Mouse (Mus musculus): ENCODE data around the gene Tmem223. TPM values are rescaled to one million over a fixed set of nuclear protein-coding genes. Genes with fewer than 3 reads are reported as not detected.

Tmem223 gene
- polyA plus RNA-seq, 2 experiments from 2014 or later: 117 to 124 TPM

DNA sequence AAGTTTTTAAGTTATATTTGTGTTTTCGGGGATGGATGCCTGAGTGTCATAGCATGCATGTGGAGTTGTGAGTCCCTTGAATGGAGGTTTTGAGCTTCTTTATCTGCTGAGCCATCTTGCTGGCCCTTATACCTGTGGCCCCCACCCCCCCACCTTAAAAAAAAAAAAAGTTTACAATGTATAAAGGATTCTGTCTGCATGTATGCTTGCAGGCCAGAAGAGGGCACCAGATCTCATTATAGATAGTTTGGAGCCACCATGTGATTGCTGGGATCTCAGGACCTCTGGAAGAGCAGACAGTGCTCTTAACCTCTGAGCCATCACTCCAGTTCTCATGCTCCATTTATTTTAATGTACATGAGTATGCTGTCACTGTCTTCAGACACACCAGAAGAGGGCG, 23.4 kb upstream of the Tmem223 start:
- no peak for ATAC-seq

DNA sequence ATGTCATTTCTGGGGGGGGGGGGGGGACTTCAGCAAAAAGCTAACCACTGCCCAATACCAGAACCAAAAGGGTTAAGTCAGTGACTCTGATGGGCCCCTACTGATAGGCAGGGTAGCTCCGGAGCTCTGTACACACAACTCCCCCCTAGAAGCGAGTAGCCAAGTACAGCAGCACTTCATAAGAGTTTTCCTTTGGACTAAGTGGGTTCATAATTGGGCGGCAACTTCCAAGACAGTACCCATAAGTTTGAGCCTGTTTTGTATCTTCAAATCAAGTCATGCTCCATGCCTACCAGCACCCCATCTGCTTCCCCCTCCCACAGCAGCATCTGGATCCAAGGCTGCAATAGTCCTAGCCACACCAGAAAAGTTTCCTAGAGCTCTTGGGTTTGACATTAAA, 15.1 kb upstream of the Tmem223 start:
- no peak for ATAC-seq

DNA sequence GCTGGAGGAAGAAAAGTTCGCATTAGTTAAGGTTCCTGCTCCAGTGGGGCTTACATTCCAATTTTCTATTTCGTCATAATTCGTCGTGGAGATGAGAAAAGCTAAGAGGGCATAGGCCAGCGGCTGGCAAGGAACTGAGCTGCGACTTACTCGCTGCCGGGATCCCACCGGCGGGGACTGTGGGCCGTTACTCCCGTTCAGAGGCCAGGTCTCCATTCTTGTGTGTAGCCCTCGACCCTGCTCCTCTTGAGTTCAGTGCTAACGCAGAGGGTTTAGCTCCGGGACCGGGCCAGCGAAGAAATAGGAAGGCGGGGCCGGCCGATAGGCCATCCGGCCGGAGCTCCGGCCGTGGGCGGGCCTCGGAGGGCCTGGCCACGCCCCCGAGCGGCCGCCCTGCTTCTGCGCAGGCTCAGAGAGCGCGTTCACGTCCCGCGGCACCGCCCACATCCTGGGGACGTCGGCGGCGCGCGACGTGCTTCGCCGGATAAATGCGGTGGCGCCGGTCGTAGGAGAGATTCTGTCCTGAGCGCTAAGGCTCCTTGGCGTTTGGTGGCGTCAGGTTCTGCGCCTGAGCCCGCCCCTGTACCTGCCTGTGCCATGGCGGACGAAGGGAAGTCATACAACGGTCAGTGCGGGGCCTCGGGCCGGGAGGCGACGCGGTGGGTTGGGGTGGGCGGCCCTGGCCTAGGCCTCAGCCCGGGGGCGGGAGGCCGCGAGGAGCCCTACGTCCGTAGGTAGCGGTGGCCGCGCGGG, 14.0 kb upstream of the Tmem223 start, which contains the start of gene Nxf1:
Nxf1 (plus strand) TSS at position 439 of the 753 bp plus-strand sequence.
- ATAC-seq: peak; percentile 90

DNA sequence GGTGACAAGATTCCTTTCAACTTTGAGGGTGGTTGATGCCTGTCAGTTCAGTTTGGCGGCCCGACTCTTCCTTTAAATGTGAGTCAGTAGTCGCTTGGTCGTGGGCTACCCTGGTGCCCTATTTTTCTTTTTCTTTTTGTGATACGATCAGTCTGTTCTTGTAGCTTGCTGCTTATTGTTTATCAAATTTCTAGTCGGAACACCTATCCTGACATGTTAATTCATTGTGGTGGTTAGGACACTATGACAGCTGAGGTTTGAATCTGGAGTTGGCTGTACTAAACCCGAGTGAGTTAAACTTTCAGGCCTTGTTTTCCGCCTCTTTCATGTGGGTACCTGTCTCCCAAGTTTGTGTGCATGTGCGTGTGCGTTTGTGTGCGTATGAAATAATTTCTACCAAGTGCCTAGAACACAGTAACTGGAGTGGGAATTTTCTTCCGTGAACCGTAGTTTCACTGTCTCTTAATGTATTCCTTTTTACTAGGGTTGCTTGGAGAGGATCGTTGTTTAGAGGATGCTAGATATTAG, 13.3 kb upstream of the Tmem223 start:
- peak; percentile 27 for ATAC-seq

DNA sequence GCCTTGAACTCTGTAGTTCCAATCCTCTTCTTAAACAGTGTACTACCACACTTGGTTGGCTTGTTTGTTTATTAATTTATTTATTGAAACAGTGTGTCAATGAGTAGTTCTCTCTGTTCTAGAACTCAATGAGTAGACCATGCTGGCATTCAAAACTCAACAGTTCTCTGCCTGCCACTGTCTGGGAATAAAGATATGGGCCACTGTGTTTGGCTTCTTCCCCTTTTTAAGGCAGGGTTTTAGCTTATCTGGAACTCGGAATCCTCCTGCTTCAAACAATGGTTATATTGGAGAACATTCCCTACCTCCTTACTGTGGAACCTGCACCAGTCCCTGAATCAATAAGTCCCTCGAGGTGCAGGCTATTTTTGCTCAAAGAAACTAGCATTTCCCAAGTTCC, 11.9 kb upstream of the Tmem223 start:
- ATAC-seq: no peak

DNA sequence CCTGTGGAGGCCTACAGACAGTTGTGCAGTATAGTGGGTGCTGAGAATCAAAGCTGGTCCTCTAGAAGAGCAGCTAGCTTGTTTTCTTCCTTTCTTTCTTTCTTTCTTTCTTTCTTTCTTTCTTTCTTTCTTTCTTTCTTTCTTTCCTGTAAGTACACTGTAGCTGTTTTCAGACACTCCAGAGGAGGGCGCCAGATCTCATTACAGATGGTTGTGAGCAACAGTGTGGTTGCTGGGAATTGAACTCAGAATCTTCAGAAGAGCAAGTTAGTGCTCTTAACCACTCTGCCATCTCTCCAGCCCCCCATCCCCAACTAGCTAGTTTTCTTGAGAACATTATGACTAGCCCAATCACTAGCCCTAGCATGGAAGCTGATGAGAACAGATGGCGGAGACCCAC, 10.0 kb upstream of the Tmem223 start:
- no peak for ATAC-seq

DNA sequence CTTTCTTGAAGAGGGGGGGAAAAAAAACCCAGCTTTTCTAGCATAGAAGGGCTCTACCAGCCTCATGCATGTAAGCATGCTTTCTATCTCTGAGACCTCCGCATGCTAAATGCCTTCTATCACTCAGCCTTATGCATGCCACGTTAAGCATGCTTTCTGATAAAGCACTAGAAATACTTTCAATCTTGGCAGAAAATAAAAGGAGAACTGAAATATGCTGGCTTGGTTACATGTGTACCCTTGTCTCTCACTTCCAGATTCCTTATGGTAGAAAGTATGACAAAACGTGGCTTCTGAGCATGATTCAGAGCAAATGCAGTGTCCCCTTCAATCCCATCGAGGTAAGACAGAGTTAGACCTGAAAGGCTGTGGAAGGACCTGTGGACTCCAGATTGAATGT, 7.5 kb upstream of the Tmem223 start:
- ATAC-seq: no peak

DNA sequence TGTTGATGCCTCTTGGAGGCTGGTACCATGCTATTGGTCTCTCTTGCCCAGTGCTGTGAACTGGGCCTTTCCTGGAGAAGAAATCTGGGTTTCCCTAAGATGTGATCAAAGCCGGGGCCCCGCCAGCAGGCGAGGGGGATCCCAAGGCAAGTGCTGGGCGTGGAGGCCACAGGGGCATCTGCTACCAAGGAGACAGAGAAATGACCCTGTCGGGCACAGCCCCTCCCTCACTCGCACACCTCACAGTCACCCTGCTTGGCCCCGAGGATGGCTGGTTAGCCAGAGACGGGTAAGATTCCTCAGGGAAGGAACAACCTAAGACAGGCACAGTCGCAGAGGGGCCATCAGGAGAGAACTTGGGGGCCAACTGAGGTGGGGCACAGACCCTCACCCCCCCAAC, 5.2 kb upstream of the Tmem223 start:
- ATAC-seq: no peak

DNA sequence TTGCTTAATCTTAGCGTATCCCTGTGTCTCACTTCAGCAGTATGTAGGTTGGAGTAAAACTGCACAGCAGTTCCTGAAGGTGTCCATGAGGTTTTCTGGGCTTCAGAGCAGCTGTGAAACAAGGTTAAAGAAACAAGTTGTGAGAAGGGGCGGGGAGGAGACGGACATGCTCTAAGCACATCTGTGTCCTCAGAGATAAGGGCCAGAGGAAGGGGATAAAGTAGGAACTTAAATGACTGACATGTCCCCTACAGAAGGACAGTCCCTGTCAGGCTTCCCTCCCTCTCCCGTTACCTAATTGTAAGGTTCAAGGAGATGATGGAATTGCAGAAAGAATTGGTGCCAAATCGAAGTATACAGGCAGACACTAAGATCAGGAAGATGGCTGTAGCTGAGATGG, 2.2 kb downstream of the Tmem223 start:
- ATAC-seq: no peak

DNA sequence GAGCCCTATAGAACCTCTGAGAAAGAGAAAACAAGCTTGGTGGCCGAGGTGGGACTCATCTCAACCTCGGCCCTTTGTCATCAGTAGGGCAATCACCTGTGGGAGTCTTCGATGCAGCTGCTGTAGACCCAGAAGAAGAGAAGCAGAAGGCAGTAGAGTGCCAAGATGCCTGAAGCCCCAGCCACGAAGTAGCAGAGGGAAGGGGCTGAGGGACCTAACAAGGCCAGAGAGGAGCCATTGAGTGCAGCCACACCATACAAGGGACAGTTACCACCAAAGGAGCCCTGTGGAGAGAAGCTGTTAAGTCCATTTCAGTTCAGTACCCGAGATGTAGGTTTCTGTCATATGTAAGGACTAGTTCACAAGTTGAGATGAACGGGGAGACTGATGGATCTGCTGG, 2.6 kb downstream of the Tmem223 start:
- ATAC-seq: no peak

DNA sequence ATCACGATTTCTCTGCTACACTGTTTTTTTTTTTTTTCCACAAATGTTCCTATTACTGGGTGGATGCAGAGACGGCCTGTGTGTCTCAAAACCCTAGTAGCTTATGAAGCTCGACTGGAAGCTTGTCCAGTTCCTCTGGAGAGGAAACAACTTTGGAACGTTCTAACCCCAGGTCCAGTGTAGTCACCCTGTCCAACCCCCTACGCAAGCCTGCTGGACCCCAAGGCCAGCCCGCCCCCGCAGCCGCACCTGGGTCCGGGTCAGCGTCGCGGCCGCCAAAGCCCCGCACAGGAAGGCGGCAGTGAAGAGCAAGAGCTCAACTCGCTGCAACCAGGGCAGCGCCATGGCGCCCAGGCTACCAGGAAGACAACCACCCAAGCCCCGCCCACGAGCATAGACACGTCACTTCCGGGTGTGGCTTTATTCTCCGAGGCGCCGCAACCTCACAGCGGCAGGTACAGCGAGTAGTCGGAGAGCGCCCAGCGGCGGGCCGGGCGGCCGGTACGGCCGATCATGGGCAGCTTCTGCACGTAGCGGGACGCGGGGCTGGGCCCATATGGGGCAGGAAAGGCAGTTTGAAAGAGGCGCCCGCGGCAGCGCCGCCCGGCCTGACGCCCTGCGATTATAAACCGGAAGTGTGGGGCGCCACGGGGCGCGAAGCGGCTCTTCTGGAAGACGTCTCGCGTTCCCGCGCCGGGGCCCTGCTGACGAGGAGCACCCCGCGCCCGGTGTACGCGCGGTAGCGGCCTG, 3.5 kb downstream of the Tmem223 start, which contains the start of gene Tmem179b:
Tmem179b (minus strand) TSS at position 382 of the 750 bp plus-strand sequence.
- ATAC-seq: peak; percentile 86

DNA sequence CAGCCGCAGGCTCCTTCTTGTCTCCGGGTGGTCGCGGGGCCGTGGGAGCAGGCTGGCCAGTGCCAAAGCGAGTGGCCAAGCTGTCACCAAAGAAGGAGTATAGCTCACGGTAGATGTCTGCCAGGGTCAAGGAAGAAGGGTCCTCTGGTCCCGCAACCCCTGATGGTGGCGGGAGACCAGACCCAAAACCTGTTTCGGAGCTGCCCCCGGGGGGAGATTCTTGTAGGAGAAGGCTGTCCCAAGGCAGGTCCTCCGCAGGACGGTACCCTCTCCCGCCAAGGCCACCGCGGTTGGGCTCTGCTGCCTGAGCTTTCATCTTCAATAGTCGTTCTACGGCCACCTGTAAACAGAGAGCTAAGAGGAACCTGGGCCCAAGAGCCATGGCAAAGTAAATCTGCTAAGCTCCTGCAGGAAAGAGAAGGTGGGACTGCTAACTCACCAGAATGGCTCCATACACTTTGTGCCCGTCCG, 4.2 kb downstream of the Tmem223 start:
- no peak for ATAC-seq

DNA sequence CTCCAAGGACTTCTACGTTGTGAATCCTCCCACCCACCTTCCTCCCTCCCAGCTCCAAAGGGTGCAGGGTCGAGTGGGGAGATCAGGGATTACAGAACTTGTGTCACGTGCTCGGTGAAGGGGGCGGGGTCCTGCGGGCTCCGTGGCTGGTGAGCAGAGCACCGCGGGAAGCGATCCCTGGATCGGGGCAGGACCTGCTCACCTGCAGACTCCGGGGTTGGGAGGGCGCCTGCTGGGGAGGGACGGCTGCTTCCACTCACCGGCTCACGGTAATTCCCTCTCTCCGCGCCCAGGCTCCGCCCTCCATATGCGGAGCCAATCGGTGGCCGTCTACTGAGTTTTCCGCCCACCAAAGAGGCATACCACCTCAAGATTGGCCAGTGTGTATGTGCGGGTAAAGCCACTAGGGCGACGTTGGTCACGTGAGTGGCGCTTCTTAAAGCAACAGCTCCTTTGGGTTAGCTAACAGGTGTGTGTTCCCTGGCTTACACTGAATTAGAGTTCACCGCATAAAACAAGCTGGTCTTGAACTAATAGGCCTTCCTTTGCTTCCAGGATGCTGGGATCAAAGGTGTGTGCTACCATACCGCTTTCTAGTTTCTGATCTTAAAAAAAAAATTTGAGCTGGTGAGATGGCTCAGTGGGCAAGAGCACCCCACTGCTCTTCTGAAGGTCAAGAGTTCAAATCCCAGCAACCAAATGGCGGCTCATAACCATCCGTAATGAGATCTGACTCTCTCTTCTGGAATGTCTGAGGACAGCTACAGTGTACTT, 15.4 kb downstream of the Tmem223 start, which contains the start of gene Taf6l:
Taf6l (minus strand) TSS at position 410 of the 774 bp plus-strand sequence.
- peak; percentile 100 for ATAC-seq

DNA sequence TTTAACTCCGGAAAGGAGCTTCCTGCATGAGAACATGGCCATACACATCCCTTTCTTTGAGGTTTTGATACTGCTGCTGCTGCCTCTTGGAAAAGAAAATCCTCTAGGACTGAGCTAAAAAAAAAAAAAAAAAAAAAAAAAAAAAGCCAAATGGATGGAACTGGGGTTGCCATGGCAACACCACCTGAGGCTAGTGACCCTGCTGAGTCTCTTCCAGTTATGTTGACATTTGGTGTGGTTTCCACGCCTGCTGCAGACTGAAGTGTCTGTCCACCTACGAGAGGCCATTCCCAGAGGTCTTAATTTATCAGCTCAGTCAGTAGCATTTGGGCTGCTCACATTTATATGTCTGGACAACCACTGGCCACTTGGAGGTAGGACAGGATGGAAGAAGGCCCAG, 17.7 kb downstream of the Tmem223 start:
- no peak for ATAC-seq

DNA sequence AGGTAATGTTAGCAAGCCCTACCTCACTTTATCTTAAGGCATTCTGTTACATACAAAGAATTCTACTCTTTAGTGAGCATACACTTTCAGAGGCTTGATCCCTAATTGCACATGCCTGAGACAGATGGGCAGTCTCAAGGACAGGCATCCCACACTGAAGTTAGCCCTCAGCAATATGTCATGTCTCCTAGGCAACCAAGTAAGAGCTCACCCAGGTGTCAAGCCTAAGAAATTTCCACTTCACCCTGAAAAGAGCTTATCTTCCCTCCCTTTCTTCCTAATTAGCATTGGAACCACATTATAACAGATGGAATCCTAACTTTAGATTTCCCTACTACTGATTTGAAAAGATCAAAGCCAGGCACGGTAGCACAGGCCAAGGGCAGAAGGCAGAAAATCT, 18.4 kb downstream of the Tmem223 start:
- no peak for ATAC-seq

DNA sequence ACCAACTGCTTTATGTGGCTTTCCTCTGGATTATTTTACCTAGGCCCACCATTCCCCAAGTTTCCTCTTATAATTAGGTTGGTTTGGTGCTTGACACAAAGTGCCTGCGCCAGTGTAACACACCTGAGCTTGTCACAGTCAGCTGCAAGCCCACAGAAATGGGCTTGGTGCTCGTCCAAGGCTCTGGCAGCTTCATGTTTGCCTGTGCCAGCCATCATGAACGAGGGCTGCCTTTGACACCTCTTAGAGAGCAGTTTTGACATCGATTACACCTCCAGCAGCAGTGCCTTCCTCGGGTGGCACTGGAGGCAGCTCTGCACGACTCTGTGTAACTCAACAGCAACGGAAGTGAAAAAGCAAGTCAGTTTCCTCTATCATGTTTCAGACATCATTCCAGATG, 19.4 kb downstream of the Tmem223 start:
- no peak for ATAC-seq

DNA sequence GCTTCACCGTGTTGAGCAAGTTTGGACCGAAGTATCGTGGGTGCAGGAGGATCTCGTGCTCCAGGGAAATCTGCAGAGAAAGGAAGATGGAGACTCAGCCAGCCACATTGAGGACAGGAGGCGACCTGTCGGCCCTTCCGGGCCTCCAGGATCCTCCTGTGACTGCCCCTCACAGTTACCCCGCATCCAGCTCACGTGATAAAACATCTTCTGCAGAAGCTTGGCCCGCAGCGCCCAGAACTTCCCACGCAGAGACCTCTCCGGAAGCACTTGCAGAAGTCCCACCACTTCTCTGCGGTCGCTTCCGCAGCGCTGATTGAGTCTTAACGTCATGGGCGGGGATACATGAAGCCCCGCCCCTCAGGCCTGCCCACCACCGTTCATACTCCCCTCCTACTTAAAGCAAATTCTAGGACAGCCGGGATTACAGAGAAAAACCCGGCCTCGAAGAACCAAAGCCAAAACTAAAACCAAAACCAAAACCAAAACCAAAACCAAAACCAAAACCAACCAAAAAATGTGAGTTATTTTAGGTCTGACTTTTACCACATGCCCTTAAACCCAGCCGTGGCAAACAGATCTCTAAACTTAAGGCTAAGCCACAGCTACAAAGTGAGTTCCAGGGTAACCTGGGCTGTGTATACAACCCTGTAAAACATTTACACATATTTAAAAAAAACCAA, 27.6 kb downstream of the Tmem223 start, which contains the start of gene Polr2g:
Polr2g (minus strand) TSS at position 314 of the 683 bp plus-strand sequence.
- peak; percentile 68 for ATAC-seq

DNA sequence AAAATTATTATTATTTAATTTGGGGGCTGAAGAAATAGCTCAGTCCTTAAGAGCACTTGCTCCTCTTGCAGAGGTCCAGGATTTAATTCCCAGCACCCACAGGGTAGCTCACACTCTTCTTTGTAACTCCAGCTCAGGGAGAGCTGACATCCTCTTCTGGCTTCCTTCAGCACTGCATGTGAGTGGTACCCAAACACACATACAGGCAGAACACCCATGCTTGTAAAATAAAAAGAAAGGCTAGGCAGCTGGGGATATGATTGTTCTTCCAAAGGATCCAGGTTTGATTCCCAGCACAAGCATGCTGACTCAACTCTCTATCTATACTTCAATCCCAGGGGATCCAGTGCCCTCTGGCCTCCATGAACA, 28.1 kb downstream of the Tmem223 start:
- ATAC-seq: no peak

DNA sequence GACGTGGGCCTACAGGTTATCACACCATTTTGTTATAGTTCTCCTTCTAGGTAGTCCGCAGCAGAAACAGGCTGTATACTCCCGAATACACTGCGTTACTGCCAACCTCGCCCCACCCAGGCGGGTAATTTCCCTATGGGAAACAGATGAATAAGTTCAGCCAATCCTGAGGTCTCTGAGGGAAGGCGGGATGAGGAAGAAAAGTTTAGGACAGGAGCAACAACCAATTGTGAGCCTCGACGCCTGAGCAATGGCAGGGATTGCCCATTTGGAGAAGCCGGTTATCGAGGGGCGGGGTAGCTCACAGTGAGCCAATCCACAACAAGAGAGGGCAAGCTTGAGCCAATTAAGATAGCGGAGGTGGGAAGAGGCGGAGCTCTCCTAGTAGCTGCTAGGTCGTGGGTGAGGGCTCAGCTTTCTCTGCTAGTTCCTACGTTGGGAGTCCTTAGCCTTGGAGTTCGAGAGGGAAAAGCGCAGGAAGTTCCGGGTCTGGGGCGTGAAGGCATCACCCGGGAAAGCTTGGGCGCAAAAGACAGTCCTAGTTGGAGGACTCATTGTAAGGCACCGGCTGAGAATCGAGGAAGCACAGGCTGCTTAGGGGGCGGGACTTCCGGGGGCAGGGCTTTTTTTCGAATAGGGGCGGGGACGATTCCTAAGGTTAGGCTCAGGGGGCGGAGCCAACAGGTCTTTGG, 31.5 kb downstream of the Tmem223 start, which contains the start of gene Zbtb3:
Zbtb3 (plus strand) TSS at position 426 of the 692 bp plus-strand sequence.
- ATAC-seq: peak; percentile 88

DNA sequence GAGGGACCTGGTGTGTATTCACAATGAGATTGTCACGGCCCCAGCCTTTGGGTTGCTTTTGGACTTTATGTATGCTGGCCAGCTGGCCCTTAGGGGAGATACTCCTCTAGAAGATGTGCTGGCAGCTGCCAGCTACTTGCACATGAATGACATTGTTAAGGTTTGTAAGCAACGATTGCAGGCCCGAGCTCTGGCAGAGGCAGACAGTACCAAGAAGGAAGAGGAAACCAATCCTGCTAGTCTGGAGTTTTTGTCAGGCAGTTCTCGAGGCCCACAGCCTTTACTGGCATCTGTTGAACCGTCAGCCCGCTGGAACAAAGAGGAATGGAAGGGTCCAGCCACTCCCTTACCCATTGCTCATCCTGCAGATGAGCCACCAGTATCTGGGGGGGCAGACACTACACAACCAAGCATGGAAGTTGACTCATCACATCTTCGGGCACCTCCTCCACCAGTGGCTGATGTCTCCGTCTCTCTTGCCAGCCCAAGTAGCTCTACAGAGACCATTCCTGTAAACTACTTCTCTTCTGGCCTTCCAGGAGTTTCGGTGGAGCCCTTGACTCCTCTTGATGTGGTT, 32.5 kb downstream of the Tmem223 start:
- ATAC-seq: no peak

Measured in CD4-positive, CD25-positive, alpha-beta regulatory T cell, adult 4 months (primary cell).